Mouse (Mus musculus) stomach, embryonic 16.5 days (tissue): Measurements from ENCODE around the gene Irf7. TPM values are rescaled to one million over a fixed set of nuclear protein-coding genes. Genes with fewer than 3 reads are reported as not detected.
"Not testable (repeated sequence)": the region's sequence is repeated elsewhere in the genome, so short reads cannot be mapped to it uniquely, and the experiment has no call there.

Source experiments
- ATAC-seq: fragments of 200-750 bp; cut with Nextera tagmentation; 2 replicates; pipeline ENCODE4 v1.8.0; 2017; ENCODE audit warnings: moderate number of reproducible peaks, moderate TSS enrichment; ENCODE audit not compliant: insufficient read depth, low FRiP score
- H3K27ac ChIP-seq: fragments of 300-500 bp; sonication (generic); 2 replicates; pipeline ENCODE4 v1.5.1; 2014; ENCODE audit warnings: low read length
- H3K27me3 ChIP-seq: fragments of 300-500 bp; sonication (generic); 2 replicates; pipeline ENCODE4 v1.6.1; 2014; ENCODE audit warnings: low read length, control low read depth, mixed read lengths; ENCODE audit not compliant: control insufficient read depth, insufficient read depth
- H3K36me3 ChIP-seq: fragments of 300-500 bp; sonication (generic); 2 replicates; pipeline ENCODE4 v1.6.1; 2014; ENCODE audit warnings: low read length; ENCODE audit not compliant: control insufficient read depth, insufficient read depth
- H3K4me1 ChIP-seq: fragments of 300-500 bp; sonication (generic); 2 replicates; pipeline ENCODE4 v1.6.1; 2014; ENCODE audit warnings: low read length, control low read depth, mixed read lengths; ENCODE audit not compliant: control insufficient read depth, insufficient read depth
- H3K4me2 ChIP-seq: fragments of 300-500 bp; sonication (generic); 2 replicates; pipeline ENCODE4 v1.6.1; 2014; ENCODE audit warnings: low read depth, low read length, mixed read lengths
- H3K4me3 ChIP-seq: fragments of 300-500 bp; sonication (generic); replicated peaks from 2 replicates; pipeline ENCODE4 v1.5.1; 2014; ENCODE audit warnings: mild to moderate bottlenecking, low read length
- H3K9ac ChIP-seq: fragments of 300-500 bp; sonication (generic); 2 replicates; pipeline ENCODE4 v1.6.1; 2014; ENCODE audit warnings: low read length
- H3K9me3 ChIP-seq: fragments of 300-500 bp; sonication (generic); replicated peaks from 2 replicates; pipeline ENCODE4 v1.6.1; 2016; ENCODE audit warnings: low read length, control low read depth; ENCODE audit not compliant: control insufficient read depth
- WGBS: fragments of 180-500 bp; shearing (Covaris S2); extraction: QIAGEN DNeasy Blood & Tissue Kit; methylation state at CpG from one replicate; pipeline ENCODE4 v1.1.7; 2014; 5-methylcytosine and 5-hydroxymethylcytosine counted together
- polyA plus RNA-seq: library from polyadenylated mRNA; unstranded; fragments of >200 nt; fragmentation: Nextera tagmentation; extraction: Ambion mirVana; gene quantifications from 2 replicates; pipeline ENCODE4 v1.2.1, GENCODE M21; 2015

Irf7 gene
- polyA plus RNA-seq, 1 experiment from 2014 or later, result 3.5 TPM

DNA sequence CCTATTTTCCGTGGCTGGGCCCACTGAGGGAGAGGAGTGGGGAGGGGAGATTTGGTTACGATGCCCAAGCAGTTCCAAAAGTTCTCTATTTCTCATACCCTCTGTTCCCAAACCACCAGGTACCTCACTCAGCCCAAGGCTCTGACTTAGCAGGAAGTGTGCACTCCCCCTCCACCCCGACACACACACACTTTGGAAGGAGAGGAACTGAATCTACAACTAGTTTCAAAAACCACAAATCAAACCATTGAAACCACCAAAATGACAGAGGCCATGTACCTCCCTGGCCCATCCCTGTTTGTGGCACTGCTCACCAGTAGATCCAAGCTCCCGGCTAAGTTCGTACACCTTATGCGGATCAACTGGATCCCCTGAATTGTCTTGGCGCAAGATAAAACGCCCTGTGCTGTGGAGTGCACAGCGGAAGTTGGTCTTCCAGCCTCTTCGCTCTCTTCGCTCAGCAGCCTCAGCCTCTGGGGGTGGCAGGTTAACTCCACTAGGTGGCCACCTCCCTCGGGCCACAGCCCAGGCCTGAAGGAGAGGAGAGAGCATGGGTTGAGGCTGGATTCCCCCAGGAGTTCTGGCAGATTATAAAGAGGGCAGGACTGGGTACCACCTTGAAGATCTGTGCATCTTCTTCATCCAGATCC lies 1.4 kb downstream of the Irf7 start:
- peak overlapping the region; percentile 21; the same call in 1 of the 2 replicates for H3K9ac ChIP-seq
- H3K9me3 ChIP-seq, result no peaks in the 10 kb centered on the region
- WGBS, result 27% methylated on average over 12 of the region's 12 CpGs
- no peak overlapping the region for H3K27ac ChIP-seq
- H3K4me3 ChIP-seq, result no peak overlapping the region
- peak; percentile 56; the same call in 1 of the 2 replicates for ATAC-seq
- peaks cover 4% of the 10 kb centered on the region; the same call in 1 of the 2 replicates for H3K4me1 ChIP-seq
- no peaks in the 10 kb centered on the region for H3K27me3 ChIP-seq
- peak overlapping the region; percentile 91; the same call in 1 of the 2 replicates for H3K4me2 ChIP-seq
- H3K36me3 ChIP-seq, result peaks cover 20% of the 10 kb centered on the region

DNA sequence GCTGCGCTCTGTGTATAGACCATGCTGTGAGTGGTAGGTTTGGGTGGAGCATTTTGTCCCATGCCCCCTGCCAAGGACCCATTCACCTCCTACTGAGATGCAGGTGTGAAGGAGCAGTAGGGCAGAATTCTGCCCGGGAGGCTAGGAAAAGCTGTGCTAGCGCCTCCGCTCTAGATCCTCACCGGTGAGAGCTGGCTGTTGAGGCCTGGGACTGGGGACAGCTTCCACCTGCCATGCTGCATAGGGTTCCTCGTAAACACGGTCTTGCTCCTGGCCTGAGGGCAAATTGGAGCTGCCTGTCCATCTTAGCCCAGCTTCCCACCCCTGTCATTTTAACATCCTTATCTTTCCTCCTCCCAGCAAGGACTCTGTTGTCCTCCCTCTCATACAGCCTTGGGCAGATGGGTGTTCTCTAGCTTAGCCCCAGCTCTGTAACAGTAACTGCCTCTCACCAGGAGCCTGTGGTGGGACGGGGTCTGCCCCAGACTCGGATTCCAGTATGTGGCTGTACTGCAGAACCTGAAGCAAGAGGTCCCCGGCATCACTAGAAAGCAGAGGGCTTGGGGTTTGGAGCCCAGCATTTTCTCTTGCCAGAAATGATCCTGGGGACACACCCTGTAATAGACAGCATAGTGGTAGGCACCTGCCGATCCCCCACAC lies 2.1 kb downstream of the Irf7 start:
- Histone ChIP-seq H3K9me3 (no peaks in the 10 kb centered on the region), H3K27me3 (no peaks in the 10 kb centered on the region), H3K27ac (no peak overlapping the region), H3K4me2 (no peak overlapping the region), H3K9ac (no peak overlapping the region), H3K4me3 (no peak overlapping the region), H3K36me3 (peaks cover 26% of the 10 kb centered on the region), H3K4me1 (peaks cover 4% of the 10 kb centered on the region; the same call in 1 of the 2 replicates)
- 75% methylated on average over 11 of the region's 11 CpGs for WGBS
- no peak for ATAC-seq

DNA sequence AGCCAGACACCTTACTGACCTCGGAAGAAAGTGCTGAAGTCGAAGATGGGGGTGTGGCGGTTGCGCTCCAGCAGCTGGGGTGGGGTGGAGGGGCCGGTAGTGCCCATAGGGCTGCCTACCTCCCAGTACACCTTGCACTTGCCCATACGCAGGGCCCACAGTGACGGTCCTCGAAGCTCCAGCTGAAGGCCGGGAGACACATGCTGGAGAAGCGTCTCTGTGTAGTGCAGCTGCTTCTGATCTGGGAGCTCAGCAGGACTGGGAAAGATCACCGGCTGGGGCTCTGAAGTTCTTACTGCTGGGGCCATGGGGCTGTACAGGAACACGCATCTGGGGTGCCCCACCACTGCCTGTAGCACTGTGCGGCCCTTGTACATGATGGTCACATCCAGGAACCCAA lies 2.6 kb downstream of the Irf7 start:
- peaks cover 4% of the 10 kb centered on the region; the same call in 1 of the 2 replicates for H3K4me1 ChIP-seq
- H3K36me3 ChIP-seq, result peaks cover 31% of the 10 kb centered on the region
- no peaks in the 10 kb centered on the region for H3K27me3 ChIP-seq
- H3K4me2 ChIP-seq, result no peak overlapping the region
- H3K9ac ChIP-seq, result no peak overlapping the region
- ATAC-seq, result no peak
- 84% methylated on average over 13 of the region's 13 CpGs for WGBS
- no peak overlapping the region for H3K4me3 ChIP-seq
- no peaks in the 10 kb centered on the region for H3K9me3 ChIP-seq
- H3K27ac ChIP-seq, result no peak overlapping the region

DNA sequence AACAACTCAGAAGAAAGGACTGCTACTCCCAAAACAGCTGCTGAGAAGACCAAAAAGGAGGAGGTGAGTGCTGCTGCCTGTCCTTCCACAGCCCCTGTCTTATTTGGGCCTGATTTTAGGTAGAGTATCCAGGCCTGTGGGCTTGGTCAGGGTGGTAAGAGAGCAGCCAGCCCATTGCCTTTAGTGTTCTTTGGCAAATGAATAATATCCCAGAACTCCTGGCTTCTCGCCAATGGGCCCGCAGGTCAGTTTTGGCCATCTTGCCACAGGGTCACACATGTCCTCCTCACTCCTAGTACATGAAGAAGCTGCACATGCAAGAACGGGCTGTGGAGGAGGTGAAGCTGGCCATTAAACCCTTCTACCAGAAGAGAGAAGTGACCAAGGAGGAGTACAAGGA lies 4.8 kb downstream of the Irf7 start:
- Histone ChIP-seq H3K36me3 (peaks cover 41% of the 10 kb centered on the region), H3K4me1 (peaks cover 4% of the 10 kb centered on the region; the same call in 1 of the 2 replicates), H3K9me3 (no peaks in the 10 kb centered on the region), H3K4me2 (no peak overlapping the region), H3K27me3 (no peaks in the 10 kb centered on the region), H3K27ac (no peak overlapping the region), H3K4me3 (no peak overlapping the region), H3K9ac (no peak overlapping the region)
- ATAC-seq, result no peak
- 89% methylated on average over 3 of the region's 3 CpGs for WGBS

DNA sequence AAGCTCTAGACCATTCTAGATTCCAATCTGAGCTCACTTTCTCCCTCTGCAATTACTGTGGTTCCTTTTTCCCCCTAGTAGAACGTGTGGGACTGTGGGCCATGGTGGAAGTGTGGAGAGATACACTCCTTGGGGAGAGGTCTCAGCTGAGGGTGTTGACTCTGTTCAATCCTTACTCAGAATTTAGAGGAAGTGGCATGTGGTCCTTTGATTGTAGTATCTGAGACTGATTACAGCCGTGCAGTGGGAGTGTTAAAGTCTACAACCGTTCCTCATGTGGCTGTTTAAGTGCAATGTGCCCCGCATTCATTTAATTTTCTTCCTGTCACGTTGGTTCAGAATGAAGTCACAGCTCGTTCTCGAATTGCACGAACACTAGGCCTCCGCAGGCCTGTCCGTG lies 10.1 kb downstream of the Irf7 start:
- H3K9ac ChIP-seq, result no peak overlapping the region
- no peaks in the 10 kb centered on the region for H3K4me1 ChIP-seq
- H3K27me3 ChIP-seq, result no peaks in the 10 kb centered on the region
- no peak overlapping the region for H3K4me2 ChIP-seq
- H3K4me3 ChIP-seq, result no peak overlapping the region
- WGBS, result 89% methylated on average over 10 of the region's 10 CpGs
- H3K36me3 ChIP-seq, result peaks cover 42% of the 10 kb centered on the region
- no peak for ATAC-seq
- H3K9me3 ChIP-seq, result no peaks in the 10 kb centered on the region
- H3K27ac ChIP-seq, result no peak overlapping the region

DNA sequence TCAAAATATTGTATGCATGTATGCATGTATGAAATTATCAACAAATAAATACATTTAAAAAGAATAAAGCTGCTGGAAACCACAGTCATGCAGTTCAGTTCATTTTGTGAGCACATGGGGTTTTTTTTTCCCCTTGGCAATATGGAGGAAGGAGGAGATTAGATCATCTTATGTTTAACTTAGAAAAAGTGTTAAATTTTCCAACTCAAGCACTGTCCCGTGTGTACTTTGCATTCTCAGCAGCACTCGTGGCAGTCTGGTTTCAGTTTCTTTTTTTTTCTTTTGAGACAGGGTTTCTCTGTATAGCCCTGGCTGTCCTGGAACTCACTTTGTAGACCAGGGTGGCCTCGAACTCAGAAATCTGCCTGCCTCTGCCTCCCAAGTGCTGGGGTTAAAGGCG lies 15.8 kb downstream of the Irf7 start:
- not testable (repeated sequence) for ATAC-seq, H3K27ac ChIP-seq, H3K4me2 ChIP-seq, H3K9ac ChIP-seq, H3K9me3 ChIP-seq, H3K4me3 ChIP-seq, H3K27me3 ChIP-seq, H3K4me1 ChIP-seq
- WGBS, result 82% methylated on average over 4 of the region's 4 CpGs
- H3K36me3 ChIP-seq, result peaks cover 37% of the 10 kb centered on the region

DNA sequence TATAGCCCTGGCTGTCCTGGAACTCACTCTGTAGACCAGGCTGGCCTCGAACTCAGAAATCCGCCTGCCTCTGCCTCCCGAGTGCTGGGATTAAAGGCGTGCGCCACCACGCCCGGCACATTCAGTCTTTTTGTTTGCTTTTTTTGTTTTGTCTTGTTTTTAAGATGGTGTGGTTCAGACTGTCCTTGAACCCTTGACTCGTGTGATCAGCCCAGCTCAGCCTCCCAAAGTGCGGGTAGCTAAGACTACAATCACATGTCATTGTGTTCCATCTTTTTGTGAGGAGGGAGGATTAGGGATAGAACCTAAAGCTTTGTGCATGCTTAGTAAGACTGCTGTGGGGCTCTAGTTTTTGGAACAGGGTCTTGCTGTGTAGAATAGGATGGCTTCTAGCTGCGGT lies 34.7 kb downstream of the Irf7 start:
- peaks cover 21% of the 10 kb centered on the region; the same call in 1 of the 2 replicates for H3K36me3 ChIP-seq
- ATAC-seq, result no peak
- no peaks in the 10 kb centered on the region for H3K9me3 ChIP-seq
- H3K27me3 ChIP-seq, result no peaks in the 10 kb centered on the region
- H3K9ac ChIP-seq, result no peak overlapping the region
- H3K4me3 ChIP-seq, result no peak overlapping the region
- H3K4me2 ChIP-seq, result no peak overlapping the region
- 89% methylated on average over 10 of the region's 10 CpGs for WGBS
- H3K4me1 ChIP-seq, result peaks cover 16% of the 10 kb centered on the region
- H3K27ac ChIP-seq, result no peak overlapping the region

DNA sequence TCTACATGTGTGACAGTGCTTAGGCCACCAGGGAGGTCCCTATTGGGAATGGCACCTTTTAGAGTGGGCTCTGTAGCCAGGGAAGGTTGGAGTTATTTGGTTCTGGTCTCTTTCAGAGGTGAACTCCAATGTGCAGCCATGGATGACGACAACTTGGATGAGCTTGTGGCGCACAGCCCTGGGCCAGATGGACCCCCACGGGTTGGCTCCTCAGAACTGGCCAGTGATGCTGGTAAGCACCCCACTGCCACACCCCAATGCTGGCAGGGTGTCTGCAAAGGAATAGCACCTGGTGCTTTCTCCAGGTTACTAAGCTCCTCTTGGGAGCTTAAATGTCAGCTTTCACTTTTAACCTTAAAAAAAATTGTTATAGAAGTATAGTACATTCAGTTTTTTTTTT lies 35.2 kb downstream of the Irf7 start:
- H3K36me3 ChIP-seq, result peaks cover 21% of the 10 kb centered on the region; the same call in 1 of the 2 replicates

DNA sequence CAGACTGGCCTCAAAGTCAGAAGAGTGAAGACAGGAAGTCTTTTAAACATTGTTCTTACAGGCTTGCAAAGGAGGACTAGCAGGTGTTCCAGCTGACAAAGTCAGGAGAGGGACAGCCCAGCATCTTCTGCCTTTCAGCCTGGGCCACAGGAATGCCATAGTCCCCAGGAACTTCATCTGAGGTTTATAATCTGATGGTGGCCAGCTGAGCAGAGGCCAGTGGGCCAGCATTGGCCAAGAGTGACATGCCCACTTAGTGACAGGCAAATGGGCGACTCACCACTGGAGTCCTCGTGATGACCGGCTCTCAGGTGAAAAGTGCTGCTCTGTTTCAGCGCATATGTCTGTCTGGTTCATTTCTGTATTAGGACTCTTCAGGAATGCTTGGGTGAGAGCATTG lies 35.7 kb downstream of the Irf7 start:
- Histone ChIP-seq H3K27ac (no peak overlapping the region), H3K4me1 (peaks cover 16% of the 10 kb centered on the region), H3K27me3 (no peaks in the 10 kb centered on the region), H3K36me3 (peaks cover 21% of the 10 kb centered on the region; the same call in 1 of the 2 replicates), H3K4me3 (no peak overlapping the region), H3K9me3 (no peaks in the 10 kb centered on the region), H3K4me2 (0 out of 2 replicates have a peak overlapping the region, but pooled peaks have one; percentile 85), H3K9ac (no peak overlapping the region)
- no peak for ATAC-seq
- WGBS, result 88% methylated on average over 4 of the region's 4 CpGs

More for the DNA sequence above, 35.2 kb downstream of the Irf7 start:
- H3K4me1 ChIP-seq, result peaks cover 16% of the 10 kb centered on the region
- H3K9me3 ChIP-seq, result no peaks in the 10 kb centered on the region
- no peaks in the 10 kb centered on the region for H3K27me3 ChIP-seq
- H3K27ac ChIP-seq, result no peak overlapping the region
- ATAC-seq, result no peak
- no peak overlapping the region for H3K9ac ChIP-seq
- 92% methylated on average over 3 of the region's 3 CpGs for WGBS
- no peak overlapping the region for H3K4me2 ChIP-seq
- no peak overlapping the region for H3K4me3 ChIP-seq
